Comparison of ENCODE assay signal across 8 mouse cellular contexts in the genomic region with DNA sequence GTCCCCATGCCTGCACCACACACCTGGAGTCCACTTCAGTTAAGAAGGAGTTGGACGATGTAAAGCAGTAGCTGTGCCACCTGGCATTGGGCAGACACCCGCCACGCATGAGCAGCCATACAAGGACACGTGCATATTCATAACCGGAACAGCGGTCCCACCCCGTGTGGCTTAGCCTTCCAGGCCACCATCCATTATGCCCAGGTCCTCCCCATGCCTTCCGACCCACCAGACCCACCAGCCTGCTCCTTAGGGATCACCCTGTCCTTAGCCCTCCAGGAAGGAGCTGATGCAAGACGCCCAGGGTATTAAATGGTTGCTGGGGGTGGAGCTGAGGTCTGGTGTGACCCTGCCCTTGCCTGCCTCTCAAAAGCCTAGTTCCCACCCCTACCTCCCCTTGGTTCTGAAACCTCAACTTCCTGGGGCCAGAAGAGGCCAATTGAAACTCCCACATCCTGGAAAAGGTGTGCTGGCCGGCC. TPM values are rescaled to one million over a fixed set of nuclear protein-coding genes. Genes with fewer than 3 reads are reported as not detected.
A peak's percentile ranks its signal among the peaks of the same experiment; 100 is the strongest.
DNase-seq lines count a peak whose midpoint lies in the region; ATAC-seq lines count a peak whose summit lies in the region.

No protein-coding gene starts in this region.

- WGBS in heart, embryonic 14.5 days = 75% methylated on average over 10 of the region's 10 CpGs
- 64% methylated on average over 10 of the region's 10 CpGs for WGBS in midbrain, embryonic 15.5 days

- H3K27me3 ChIP-seq in heart, embryonic 14.5 days (ENCODE audit: control insufficient read depth, insufficient read depth, low read length) = no peaks in the 10 kb centered on the region
- 0 out of 2 replicates have a peak, but pooled peaks cover 8% of the 10 kb centered on the region for H3K27me3 ChIP-seq in midbrain, embryonic 15.5 days (replicated peaks)

- H3K36me3 ChIP-seq in heart, embryonic 14.5 days (ENCODE audit: control insufficient read depth, insufficient read depth, low read length) = peaks cover 20% of the 10 kb centered on the region; the same call in 1 of the 2 replicates
- no peaks in the 10 kb centered on the region for H3K36me3 ChIP-seq in midbrain, embryonic 15.5 days (replicated peaks)

- H3K4me3 ChIP-seq in heart, embryonic 14.5 days (ENCODE audit: control insufficient read depth in 1 of 2, insufficient read depth in 1 of 2, low read depth in 1 of 2, low read length in 2 of 2) = peak overlapping the region; percentile 1 to 61; a peak in 1 of 4 replicates
- H3K4me3 ChIP-seq in midbrain, embryonic 15.5 days = no peak overlapping the region

- no peaks in the 10 kb centered on the region for H3K9me3 ChIP-seq in heart, embryonic 14.5 days (ENCODE audit: control insufficient read depth, low read length)
- H3K9me3 ChIP-seq in midbrain, embryonic 15.5 days = no peaks in the 10 kb centered on the region

- no peak for ATAC-seq in heart, embryonic 14.5 days (ENCODE audit: insufficient number of reproducible peaks, insufficient read depth, low FRiP score, low read depth)
- ATAC-seq in midbrain, embryonic 15.5 days (replicated peaks) = no peak
- ATAC-seq in megakaryocyte progenitor cell, adult 5-6 weeks (replicated peaks; ENCODE audit: poor library complexity) = no peak

- H3K4me2 ChIP-seq in heart, embryonic 14.5 days (ENCODE audit: low read length) = peak overlapping the region; percentile 88
- H3K4me2 ChIP-seq in midbrain, embryonic 15.5 days = peak overlapping the region; percentile 91; the same call in 1 of the 2 replicates

- no peak for DNase-seq in heart, adult 9 months (ENCODE audit: low spot score in 2 of 2)
- DNase-seq in c-Kit-positive CD71-positive TER-119-positive erythroid progenitor cells, embryonic 14.5 days (ENCODE audit: low spot score) = peak; percentile 53
- DNase-seq in kidney, postnatal 36 days = peak; percentile 70 to 75
- no peak for DNase-seq in right cerebral cortex, adult 18-20 months
- DNase-seq in left cerebral cortex, adult 11 months (ENCODE audit: low spot score) = no peak

- H3K9ac ChIP-seq in heart, embryonic 14.5 days (ENCODE audit: low read length) = peak overlapping the region; percentile 86; the same call in 1 of the 2 replicates
- H3K9ac ChIP-seq in midbrain, embryonic 15.5 days = no peak overlapping the region

- H3K27ac ChIP-seq in heart, embryonic 14.5 days (replicated peaks in 1 of 2; ENCODE audit: control insufficient read depth in 1 of 2, insufficient read depth in 1 of 2, low read depth in 2 of 2, low read length in 2 of 2) = peak overlapping the region in 1 of 2 experiments; percentile 61; a peak in 2 of 4 replicates
- H3K27ac ChIP-seq in midbrain, embryonic 15.5 days = no peak overlapping the region

- peaks cover 21 to 36% of the 10 kb centered on the region in 2 experiments for H3K4me1 ChIP-seq in heart, embryonic 14.5 days (ENCODE audit: control insufficient read depth in 2 of 2, insufficient read depth in 2 of 2, low read length in 2 of 2)
- peaks cover 38% of the 10 kb centered on the region for H3K4me1 ChIP-seq in midbrain, embryonic 15.5 days

RNA-seq across cellular contexts. Expression of a gene that starts 3.4 kb away (rescaled TPM):
- polyA plus RNA-seq in heart, embryonic 14.5 days (2014; fragmentation: Nextera tagmentation; extraction: Ambion mirVana) = 27.7 and 30.3 TPM in 2 replicates
- polyA plus RNA-seq in midbrain, embryonic 15.5 days (2015; fragmentation: Nextera tagmentation; extraction: Ambion mirVana) = 12.4 and 14.3 TPM in 2 replicates
- 73.2 and 79.5 TPM in 2 replicates for total RNA-seq in megakaryocyte progenitor cell, adult 5-6 weeks (2015)
- total RNA-seq in megakaryocyte progenitor cell, adult 5-6 weeks (2017) = 39.1 and 48.3 TPM in 2 replicates

RNA-seq across cellular contexts. Expression of a gene that starts 31.2 kb away (rescaled TPM):
- polyA plus RNA-seq in heart, embryonic 14.5 days (2014; fragmentation: Nextera tagmentation; extraction: Ambion mirVana) = 90.9 and 91.4 TPM in 2 replicates
- 205 and 227 TPM in 2 replicates for polyA plus RNA-seq in midbrain, embryonic 15.5 days (2015; fragmentation: Nextera tagmentation; extraction: Ambion mirVana)
- 28.2 and 39.0 TPM in 2 replicates for total RNA-seq in megakaryocyte progenitor cell, adult 5-6 weeks (2015)
- total RNA-seq in megakaryocyte progenitor cell, adult 5-6 weeks (2017) = 40.0 and 43.5 TPM in 2 replicates

RNA-seq across cellular contexts. Expression of a gene that starts 32.0 kb away (rescaled TPM):
- polyA plus RNA-seq in heart, embryonic 14.5 days (2014; fragmentation: Nextera tagmentation; extraction: Ambion mirVana) = 30.3 and 30.9 TPM in 2 replicates
- 51.9 and 55.1 TPM in 2 replicates for polyA plus RNA-seq in midbrain, embryonic 15.5 days (2015; fragmentation: Nextera tagmentation; extraction: Ambion mirVana)
- total RNA-seq in megakaryocyte progenitor cell, adult 5-6 weeks (2015) = 11.5 and 13.1 TPM in 2 replicates
- 9.8 and 14.3 TPM in 2 replicates for total RNA-seq in megakaryocyte progenitor cell, adult 5-6 weeks (2017)

RNA-seq across cellular contexts. Expression of a gene that starts 46.3 kb away (rescaled TPM):
- 237 and 256 TPM in 2 replicates for polyA plus RNA-seq in heart, embryonic 14.5 days (2014; fragmentation: Nextera tagmentation; extraction: Ambion mirVana)
- polyA plus RNA-seq in midbrain, embryonic 15.5 days (2015; fragmentation: Nextera tagmentation; extraction: Ambion mirVana) = 452 and 465 TPM in 2 replicates
- 162 and 164 TPM in 2 replicates for total RNA-seq in megakaryocyte progenitor cell, adult 5-6 weeks (2015)
- total RNA-seq in megakaryocyte progenitor cell, adult 5-6 weeks (2017) = 73.9 and 88.7 TPM in 2 replicates

RNA-seq across cellular contexts. Expression of a gene that starts 58.2 kb away (rescaled TPM):
- 11.2 and 12.5 TPM in 2 replicates for polyA plus RNA-seq in heart, embryonic 14.5 days (2014; fragmentation: Nextera tagmentation; extraction: Ambion mirVana)
- 6.7 TPM in 2 replicates for polyA plus RNA-seq in midbrain, embryonic 15.5 days (2015; fragmentation: Nextera tagmentation; extraction: Ambion mirVana)
- total RNA-seq in megakaryocyte progenitor cell, adult 5-6 weeks (2015) = 6.2 and 8.8 TPM in 2 replicates
- total RNA-seq in megakaryocyte progenitor cell, adult 5-6 weeks (2017) = 6.0 and 8.8 TPM in 2 replicates

Comparison
In these comparisons a context has a peak if more than half of its experiments do, and no peak if none do; other contexts are left out.
1. DNase-seq: peak in c-Kit-positive CD71-positive TER-119-positive erythroid progenitor cells, embryonic 14.5 days (single experiment) and kidney, postnatal 36 days (2 of 2); none in heart, adult 9 months (0 of 2), right cerebral cortex, adult 18-20 months (single experiment) and left cerebral cortex, adult 11 months (single experiment).